Mouse (Mus musculus) thymus, postnatal 25 days (tissue): ENCODE results near the gene 4933405L10Rik.
A peak's percentile ranks its signal among the peaks of the same experiment; 100 is the strongest.

Source experiments
- DNase-seq: peaks from one replicate; pipeline ENCODE4 v3.0.0; 2022

Gene 4933405L10Rik

GRCm38 (mm10) chr8:105700966-105701824 lies 6.3 kb upstream of the 4933405L10Rik start, which contains the start of the genes Acd and Pard6a:
Gene Acd, minus strand, starts transcription at chr8:105701102.
Gene Pard6a, plus strand, starts transcription at chr8:105701148.
- peak; percentile 97 for DNase-seq

- no peak for DNase-seq
Measured at GRCm38 (mm10) chr8:105702001-105702401, 5.5 kb upstream of the 4933405L10Rik start.

- no peak for DNase-seq
Measured at GRCm38 (mm10) chr8:105702731-105703415, 4.6 kb upstream of the 4933405L10Rik start.

GRCm38 (mm10) chr8:105704146-105704812 lies 3.2 kb upstream of the 4933405L10Rik start:
- DNase-seq: no peak

- no peak for DNase-seq
Measured at GRCm38 (mm10) chr8:105704955-105705354, 2.5 kb upstream of the 4933405L10Rik start.

GRCm38 (mm10) chr8:105706426-105706825 lies 1.0 kb upstream of the 4933405L10Rik start:
- no peak for DNase-seq

GRCm38 (mm10) chr8:105708675-105709074 lies 1.2 kb downstream of the 4933405L10Rik start:
- DNase-seq: no peak

- DNase-seq: no peak
Measured at GRCm38 (mm10) chr8:105709317-105709716, 1.9 kb downstream of the 4933405L10Rik start.

GRCm38 (mm10) chr8:105712286-105712685 lies 4.8 kb downstream of the 4933405L10Rik start:
- no peak for DNase-seq

- DNase-seq: peak; percentile 90
Measured at GRCm38 (mm10) chr8:105714139-105714538, 6.7 kb downstream of the 4933405L10Rik start.

- DNase-seq: no peak
Measured at GRCm38 (mm10) chr8:105715042-105715441, 7.6 kb downstream of the 4933405L10Rik start.

GRCm38 (mm10) chr8:105716302-105716945 lies 9.0 kb downstream of the 4933405L10Rik start:
- DNase-seq: no peak

- DNase-seq: no peak
Measured at GRCm38 (mm10) chr8:105719637-105720036, 12.2 kb downstream of the 4933405L10Rik start.

- no peak for DNase-seq
Measured at GRCm38 (mm10) chr8:105722861-105723260, 15.4 kb downstream of the 4933405L10Rik start.

- DNase-seq: no peak
Measured at GRCm38 (mm10) chr8:105725726-105726125, 18.3 kb downstream of the 4933405L10Rik start.

GRCm38 (mm10) chr8:105727397-105728124 lies 20.1 kb downstream of the 4933405L10Rik start:
- peak; percentile 41 for DNase-seq

GRCm38 (mm10) chr8:105732186-105732585 lies 24.7 kb downstream of the 4933405L10Rik start:
- no peak for DNase-seq

GRCm38 (mm10) chr8:105739216-105739615 lies 31.8 kb downstream of the 4933405L10Rik start:
- no peak for DNase-seq

- no peak for DNase-seq
Measured at GRCm38 (mm10) chr8:105743301-105743700, 35.8 kb downstream of the 4933405L10Rik start.

GRCm38 (mm10) chr8:105750606-105751005 lies 43.2 kb downstream of the 4933405L10Rik start:
- no peak for DNase-seq

- DNase-seq: no peak
Measured at GRCm38 (mm10) chr8:105753916-105754315, 46.5 kb downstream of the 4933405L10Rik start.

GRCm38 (mm10) chr8:105754688-105755087 lies 47.2 kb downstream of the 4933405L10Rik start:
- DNase-seq: no peak
